Mouse (Mus musculus) CH12.LX (cell line): Measurements from ENCODE around the gene Gas1.

ENCODE experiments used
- CHD2 ChIP-seq: IDR thresholded peaks from 2 replicates; pipeline ENCODE4 v1.6.1; 2011; ENCODE audit warnings: low read length, improper control_type of control experiment
- CTCF ChIP-seq, 2 experiments: IDR thresholded peaks in 1 of 2; conservative IDR thresholded peaks in 1 of 2; 2 replicates each; pipeline ENCODE4 v1.5.1; 2011 to 2012; ENCODE audit warnings: low read depth in 2 of 2, low read length in 2 of 2, improper control_type of control experiment in 1 of 2, inconsistent platforms in 1 of 2, mild to moderate bottlenecking in 1 of 2, moderate library complexity in 1 of 2
- EP300 ChIP-seq: IDR thresholded peaks from 2 replicates; pipeline ENCODE4 v1.6.1; 2011; ENCODE audit warnings: low read length, improper control_type of control experiment
- ETS1 ChIP-seq: conservative IDR thresholded peaks from 2 replicates; pipeline ENCODE4 v1.6.1; 2012; ENCODE audit warnings: low read depth, mild to moderate bottlenecking, inconsistent platforms, low read length, improper control_type of control experiment, moderate library complexity
- GABPA ChIP-seq: IDR thresholded peaks from 2 replicates; pipeline ENCODE4 v1.6.1; 2012; ENCODE audit warnings: low read depth, low read length, improper control_type of control experiment, inconsistent platforms; ENCODE audit not compliant: insufficient replicate concordance
- JUND ChIP-seq: conservative IDR thresholded peaks from 2 replicates; pipeline ENCODE4 v1.6.1; 2011; ENCODE audit warnings: low read depth, low read length, improper control_type of control experiment
- MAX ChIP-seq: IDR thresholded peaks from 2 replicates; pipeline ENCODE4 v1.6.1; 2011; ENCODE audit warnings: low read length, improper control_type of control experiment
- POLR2A ChIP-seq: IDR thresholded peaks from 2 replicates; pipeline ENCODE4 v1.6.1; 2011; ENCODE audit warnings: low read depth, mild to moderate bottlenecking, improper control_type of control experiment, low read length
- SMC3 ChIP-seq: IDR thresholded peaks from 2 replicates; pipeline ENCODE4 v1.6.1; 2011; ENCODE audit warnings: low read depth, low read length, improper control_type of control experiment
- ZC3H11A ChIP-seq: IDR thresholded peaks from 2 replicates; pipeline ENCODE4 v1.6.1; 2012; ENCODE audit warnings: low read depth, mild to moderate bottlenecking, inconsistent platforms, low read length, improper control_type of control experiment
- ZNF384 ChIP-seq: IDR thresholded peaks from 2 replicates; pipeline ENCODE4 v1.6.1; 2012; ENCODE audit warnings: low read depth, low read length, improper control_type of control experiment, inconsistent platforms

DNA sequence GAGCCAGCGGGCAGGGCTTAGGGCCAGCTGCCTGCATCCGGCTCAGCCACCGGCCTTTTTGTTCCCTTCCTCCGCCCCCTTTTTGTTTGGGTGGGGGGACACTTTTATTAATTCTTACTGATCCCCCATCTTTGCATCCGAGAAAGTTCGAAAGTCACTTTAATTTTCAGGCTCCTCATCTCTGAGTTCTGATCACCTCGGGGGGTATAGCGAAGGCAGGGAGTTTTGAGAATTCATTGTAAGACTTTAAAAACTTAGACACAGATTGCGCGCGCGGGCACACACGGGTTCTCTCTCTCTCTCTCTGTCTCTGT lies 589 bp upstream of the Gas1 start:
- no peak for TF ChIP-seq SMC3
- no peak for TF ChIP-seq EP300
- TF ChIP-seq CTCF (conservative IDR thresholded peaks at IDR 0.05 in 1 of 2, IDR thresholded peaks at IDR 0.05 in 1 of 2; ENCODE audit: low read depth in 2 of 2, low read length in 2 of 2), result no peak
- TF ChIP-seq POLR2A, result no peak
- TF ChIP-seq CHD2, result no peak
- TF ChIP-seq ZC3H11A, result no peak
- no peak for TF ChIP-seq GABPA
- TF ChIP-seq ETS1, result no peak
- no peak for TF ChIP-seq ZNF384
- no peak for TF ChIP-seq MAX
- no peak for TF ChIP-seq JUND
